ENCODE assay signal across 9 mouse cellular contexts in genomic region chr7:74025007-74025406, GRCm38 (mm10). TPM values are rescaled to one million over a fixed set of nuclear protein-coding genes. Genes with fewer than 3 reads are reported as not detected.
A peak's percentile ranks its signal among the peaks of the same experiment; 100 is the strongest.
DNase-seq lines count a peak whose midpoint lies in the region; ATAC-seq and TF ChIP-seq lines count a peak whose summit lies in the region.
"Had no signal": no experiment of that assay in that cellular context is flagged by ENCODE, and none has a peak within 500 bp of the region (broad histone marks: within the 10 kb centered on the region; RNA-seq: fewer than 3 reads in every experiment).

No protein-coding gene starts in this region.

- peak; percentile 42; the same call in 1 of the 2 replicates for TF ChIP-seq CTCF in bone marrow macrophage, adult 2 months (IDR thresholded peaks at IDR 0.05; ENCODE audit: low read depth, low read length)

- no peak overlapping the region for H3K27ac ChIP-seq in bone marrow macrophage, adult 2 months (ENCODE audit: insufficient read depth, low read depth, low read length)
- no peak overlapping the region for H3K27ac ChIP-seq in forebrain, embryonic 15.5 days (replicated peaks)

- peak; percentile 58; the same call in 1 of the 2 replicates for ATAC-seq in forebrain, embryonic 15.5 days (replicated peaks)
- no peak for ATAC-seq in erythroid progenitor cell, adult 5-6 weeks (replicated peaks; ENCODE audit: low FRiP score, poor library complexity, severe bottlenecking)

- WGBS in forebrain, embryonic 15.5 days = 10% methylated on average over 5 of the region's 5 CpGs

- H3K4me1 ChIP-seq in bone marrow macrophage, adult 2 months (ENCODE audit: control insufficient read depth, insufficient read depth, low read length) = no peaks in the 10 kb centered on the region
- H3K4me1 ChIP-seq in forebrain, embryonic 15.5 days = no peaks in the 10 kb centered on the region; the same call in none of the 2 replicates

- no peaks in the 10 kb centered on the region for H3K36me3 ChIP-seq in forebrain, embryonic 15.5 days

- peak; percentile 33 for DNase-seq in right cerebral cortex, adult 18-20 months
- no peak for DNase-seq in right cerebral cortex, postnatal 25 days
- DNase-seq in kidney, postnatal 14 days = peak; percentile 72
- DNase-seq in lung, postnatal 25 days (ENCODE audit: low spot score) = peak; percentile 55
- peak; percentile 21 for DNase-seq in right cerebral cortex, postnatal 36 days (ENCODE audit: low spot score in 2 of 2)

- H3K4me3 ChIP-seq in bone marrow macrophage, adult 2 months (ENCODE audit: insufficient read depth, low read length) = no peak overlapping the region
- H3K4me3 ChIP-seq in forebrain, embryonic 15.5 days = no peak overlapping the region

- H3K9ac ChIP-seq in forebrain, embryonic 15.5 days (replicated peaks) = no peak overlapping the region

- no peaks in the 10 kb centered on the region for H3K9me3 ChIP-seq in forebrain, embryonic 15.5 days

- no peaks in the 10 kb centered on the region for H3K27me3 ChIP-seq in forebrain, embryonic 15.5 days

- TF ChIP-seq POLR2A in bone marrow macrophage, adult 2 months (IDR thresholded peaks at IDR 0.05; ENCODE audit: borderline replicate concordance, low read depth, low read length) = no peak

- no peak overlapping the region for H3K4me2 ChIP-seq in forebrain, embryonic 15.5 days (replicated peaks)

RNA-seq across cellular contexts. Expression of gene St8sia2, which starts 11.5 kb away (rescaled TPM):
- not detected in 2 replicates for polyA plus RNA-seq in bone marrow macrophage, adult 2 months (2012; ENCODE audit: insufficient read depth, insufficient read length, missing spikeins)
- polyA plus RNA-seq in forebrain, embryonic 15.5 days (2015; fragmentation: Nextera tagmentation; extraction: Ambion mirVana) = 78.8 and 79.6 TPM in 2 replicates
- not detected in 2 replicates for total RNA-seq in erythroid progenitor cell, adult 5-6 weeks (2015; ENCODE audit: low replicate concordance)
- not detected in 2 replicates for total RNA-seq in erythroid progenitor cell, adult 5-6 weeks (2017; ENCODE audit: low replicate concordance)
- total RNA-seq: neutrophil, adult 5-6 weeks had no signal

Comparison
In these comparisons a context has a peak if more than half of its experiments do, and no peak if none do; other contexts are left out.
1. RNA of gene St8sia2, which starts 11.5 kb away (polyA plus RNA-seq): 78.8 to 79.6 TPM in forebrain, embryonic 15.5 days; not detected in bone marrow macrophage, adult 2 months; every median in the first group is over 10 times any median in the second.